In the genomic region with DNA sequence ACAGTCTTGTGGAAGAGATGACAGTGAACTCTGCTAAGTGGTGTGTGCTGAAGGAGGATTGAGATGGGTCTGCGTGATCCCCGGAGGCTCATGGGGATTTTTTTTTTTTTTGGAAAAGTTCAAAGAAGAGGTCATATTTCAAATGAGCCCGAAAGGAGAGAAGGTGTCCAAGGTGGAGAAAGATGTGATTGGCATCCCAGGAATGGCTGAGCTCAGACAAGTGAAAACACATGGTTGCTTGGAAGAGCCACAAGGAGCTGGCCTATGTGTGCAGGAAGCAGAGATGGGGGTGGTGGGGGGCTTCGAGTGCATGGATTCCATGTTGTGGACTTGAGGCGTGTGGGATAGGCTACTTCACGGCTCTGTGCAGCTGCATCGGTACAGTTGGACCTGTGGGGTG, we compare ENCODE assay signal across 24 mouse cellular contexts. TPM values are rescaled to one million over a fixed set of nuclear protein-coding genes. Genes with fewer than 3 reads are reported as not detected.
DNase-seq lines count a peak whose midpoint lies in the region; ATAC-seq lines count a peak whose summit lies in the region.
"Had no signal": no experiment of that assay in that cellular context is flagged by ENCODE, and none has a peak within 500 bp of the region (broad histone marks: within the 10 kb centered on the region; RNA-seq: fewer than 3 reads in every experiment).

No protein-coding gene starts in this region.

- DNase-seq in limb, embryonic 11.5 days (ENCODE audit: low spot score): no peak
- DNase-seq in limb, embryonic 10.5 days (ENCODE audit: low spot score): no peak
- peak; percentile 6 for DNase-seq in embryo, embryonic 9.5 days (ENCODE audit: extremely low spot score)
- DNase-seq in forelimb bud, embryonic 11.5 days (ENCODE audit: low read depth, low spot score): peak; percentile 36
- DNase-seq in retina, postnatal 1 day: no peak
- no peak for DNase-seq in yolk sac, embryonic 10.5 days (ENCODE audit: low spot score)
- DNase-seq: adrenal gland, adult 2 months; adrenal gland, postnatal 36 days; cerebellum, adult 11 months; cerebellum, adult 9-10 months; cerebellum, postnatal 25 days; gastrocnemius, postnatal 10 days; heart, adult 2 months; heart, postnatal 36 days; kidney, adult 11 months had no signal

- no peaks in the 10 kb centered on the region for H3K36me3 ChIP-seq in limb, embryonic 11.5 days (ENCODE audit: control insufficient read depth, insufficient read depth, low read length)
- peaks cover 18% of the 10 kb centered on the region for H3K36me3 ChIP-seq in limb, embryonic 10.5 days
- H3K36me3 ChIP-seq: embryonic facial prominence, embryonic 15.5 days; forebrain, embryonic 15.5 days; hindbrain, embryonic 13.5 days had no signal

- ATAC-seq in limb, embryonic 11.5 days (ENCODE audit: insufficient number of reproducible peaks, low FRiP score, low TSS enrichment, low read depth): 0 out of 2 replicates have a peak, but pooled peaks have one; percentile 35
- ATAC-seq in cerebellum, adult (ENCODE audit: insufficient number of reproducible peaks, low FRiP score, low TSS enrichment): no peak
- ATAC-seq: activated CD4-positive, CD25-positive, alpha-beta regulatory T cell, adult 4 months; forebrain, embryonic 15.5 days; hindbrain, postnatal 0 days; Patski had no signal

- H3K9me3 ChIP-seq in limb, embryonic 11.5 days (ENCODE audit: control insufficient read depth, low read length): no peaks in the 10 kb centered on the region
- H3K9me3 ChIP-seq in limb, embryonic 10.5 days (replicated peaks): no peaks in the 10 kb centered on the region
- H3K9me3 ChIP-seq: embryonic facial prominence, embryonic 15.5 days; forebrain, embryonic 15.5 days; hindbrain, embryonic 13.5 days had no signal

- H3K4me3 ChIP-seq in limb, embryonic 11.5 days (ENCODE audit: low read depth, low read length): no peak overlapping the region
- H3K4me3 ChIP-seq in limb, embryonic 10.5 days: no peak overlapping the region
- H3K4me3 ChIP-seq: embryonic facial prominence, embryonic 15.5 days; forebrain, embryonic 15.5 days; heart, adult 2 months; hindbrain, embryonic 13.5 days had no signal

- no peak overlapping the region for H3K27ac ChIP-seq in limb, embryonic 11.5 days (replicated peaks; ENCODE audit: low read depth, low read length)
- no peak overlapping the region for H3K27ac ChIP-seq in limb, embryonic 10.5 days
- H3K27ac ChIP-seq: embryonic facial prominence, embryonic 15.5 days; forebrain, embryonic 15.5 days; heart, adult 2 months; hindbrain, embryonic 13.5 days; hindbrain, postnatal 0 days had no signal

- WGBS in limb, embryonic 11.5 days: 47% methylated on average over 7 of the region's 7 CpGs
- WGBS in limb, embryonic 10.5 days: 57% methylated on average over 7 of the region's 7 CpGs

- no peaks in the 10 kb centered on the region for H3K27me3 ChIP-seq in limb, embryonic 11.5 days (ENCODE audit: control insufficient read depth, insufficient read depth, low read length)
- no peaks in the 10 kb centered on the region for H3K27me3 ChIP-seq in limb, embryonic 10.5 days (ENCODE audit: low read depth, poor library complexity, severe bottlenecking)
- H3K27me3 ChIP-seq: CH12.LX; embryonic facial prominence, embryonic 15.5 days; forebrain, embryonic 15.5 days; hindbrain, embryonic 13.5 days; Patski had no signal

- no peaks in the 10 kb centered on the region for H3K4me1 ChIP-seq in limb, embryonic 11.5 days (ENCODE audit: control insufficient read depth, insufficient read depth, low read length)
- H3K4me1 ChIP-seq in limb, embryonic 10.5 days: peaks cover 18% of the 10 kb centered on the region
- H3K4me1 ChIP-seq: forebrain, embryonic 15.5 days had no signal

- H3K4me2 ChIP-seq in limb, embryonic 11.5 days (ENCODE audit: low read depth, severe bottlenecking): no peak overlapping the region
- H3K4me2 ChIP-seq: embryonic facial prominence, embryonic 15.5 days; forebrain, embryonic 15.5 days; heart, embryonic 11.5 days; hindbrain, embryonic 13.5 days had no signal

- no peak overlapping the region for H3K9ac ChIP-seq in limb, embryonic 11.5 days (ENCODE audit: low read length)
- H3K9ac ChIP-seq: embryonic facial prominence, embryonic 15.5 days; forebrain, embryonic 15.5 days; hindbrain, embryonic 13.5 days had no signal

RNA-seq across cellular contexts. Expression of gene Etv6, which starts 50.9 kb away (rescaled TPM):
- polyA plus RNA-seq in limb, embryonic 11.5 days (2014; fragmentation: Nextera tagmentation; extraction: Ambion mirVana): 20.0 and 20.5 TPM in 2 replicates
- 16.4 and 17.8 TPM in 2 replicates for polyA plus RNA-seq in limb, embryonic 10.5 days (2016; fragmentation: Nextera tagmentation; extraction: Ambion mirVana)

Comparison
In these comparisons a context has a peak if more than half of its experiments do, and no peak if none do; other contexts are left out.
1. DNase-seq: peak in embryo, embryonic 9.5 days (single experiment) and forelimb bud, embryonic 11.5 days (single experiment); none in limb, embryonic 11.5 days (single experiment), limb, embryonic 10.5 days (single experiment), retina, postnatal 1 day (single experiment) and yolk sac, embryonic 10.5 days (single experiment).